Mouse (Mus musculus): ENCODE data around the gene Eef1akmt2. TPM values are rescaled to one million over a fixed set of nuclear protein-coding genes. Genes with fewer than 3 reads are reported as not detected.
A peak's percentile ranks its signal among the peaks of the same experiment; 100 is the strongest.

The Eef1akmt2 gene
- total RNA-seq, 2 experiments from 2014 or later: 36.0 to 36.2 TPM

DNA sequence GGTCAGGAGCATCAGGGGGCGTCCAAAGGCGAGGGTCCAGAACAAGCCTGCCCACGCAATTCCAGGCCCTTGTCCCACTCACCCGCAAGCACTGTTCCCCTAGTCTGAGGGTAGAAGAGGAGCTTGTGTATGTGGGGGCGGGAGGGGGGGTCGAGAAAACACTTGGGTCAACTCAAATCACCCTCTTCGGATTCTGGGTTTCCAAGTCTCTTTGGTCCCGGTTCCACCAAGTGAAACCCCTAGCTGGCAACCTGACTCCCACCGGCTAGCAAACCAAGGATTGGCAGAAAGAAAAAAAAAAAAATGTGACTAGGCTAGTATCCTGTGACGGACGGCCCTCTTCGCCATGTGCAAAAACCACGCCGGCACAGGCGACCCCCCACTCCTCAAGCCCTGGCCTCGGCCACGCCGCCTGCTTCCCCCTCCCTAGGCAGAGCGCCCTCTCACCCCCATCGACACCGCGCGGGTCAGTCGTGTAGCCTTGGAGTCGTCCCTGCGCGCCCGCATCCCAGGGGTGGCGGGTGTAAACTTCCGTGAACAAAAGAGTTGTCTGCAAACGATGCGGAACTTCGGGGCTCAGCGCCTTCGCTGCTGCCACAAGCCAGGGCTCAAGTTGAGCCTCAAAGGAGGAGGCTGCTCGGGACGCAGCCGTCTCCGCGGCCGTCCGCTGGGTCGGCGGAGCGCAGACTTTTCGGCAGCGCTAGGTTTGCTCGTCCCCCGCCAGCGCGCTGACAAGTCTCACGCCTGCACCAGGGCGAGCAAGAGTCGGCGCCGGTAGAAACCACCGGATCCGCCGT, 39.7 kb downstream of the Eef1akmt2 start:
- DNase-seq (ENCODE audit: low spot score in 2 of 2): no peak

GRCm38 (mm10) chr7:132811716-132812618, 40.5 kb downstream of the Eef1akmt2 start:
- DNase-seq (ENCODE audit: low spot score in 2 of 2): no peak

- peak; percentile 76 to 91 for DNase-seq (ENCODE audit: low spot score in 2 of 2)
Observed at GRCm38 (mm10) chr7:132810879-132811278, 41.6 kb downstream of the Eef1akmt2 start.

- no peak for DNase-seq (ENCODE audit: low spot score in 2 of 2)
Observed at GRCm38 (mm10) chr7:132810368-132810767, 42.1 kb downstream of the Eef1akmt2 start.

DNA sequence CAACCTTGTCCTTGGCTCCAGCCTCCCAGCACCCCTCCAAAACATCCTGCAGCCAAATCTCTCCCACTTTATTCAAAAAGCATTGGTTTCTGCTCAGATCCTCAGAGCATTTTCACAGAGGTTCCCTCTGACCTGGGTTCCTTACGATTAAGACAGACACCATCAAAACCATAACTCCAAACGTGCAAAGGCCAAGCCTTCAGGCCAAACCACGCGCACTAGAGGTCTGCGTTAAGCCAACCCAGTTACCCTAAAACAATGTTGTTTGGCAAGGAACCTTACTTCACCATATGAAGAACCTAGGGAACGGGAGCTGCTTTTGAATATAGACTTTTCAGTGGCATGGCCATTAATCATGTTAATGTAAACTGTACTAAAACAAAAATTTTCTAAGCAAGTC, 42.8 kb downstream of the Eef1akmt2 start:
- no peak for DNase-seq (ENCODE audit: low spot score in 2 of 2)

GRCm38 (mm10) chr7:132808841-132809682, 43.4 kb downstream of the Eef1akmt2 start:
- no peak for DNase-seq (ENCODE audit: low spot score in 2 of 2)

- DNase-seq (ENCODE audit: low spot score in 2 of 2): no peak
Observed at GRCm38 (mm10) chr7:132808051-132808796, 44.2 kb downstream of the Eef1akmt2 start.

- DNase-seq (ENCODE audit: low spot score in 2 of 2): no peak
Observed at GRCm38 (mm10) chr7:132806926-132807857, 45.3 kb downstream of the Eef1akmt2 start.

- DNase-seq (ENCODE audit: low spot score in 2 of 2): no peak
Observed at GRCm38 (mm10) chr7:132806286-132806685, 46.2 kb downstream of the Eef1akmt2 start.

DNA sequence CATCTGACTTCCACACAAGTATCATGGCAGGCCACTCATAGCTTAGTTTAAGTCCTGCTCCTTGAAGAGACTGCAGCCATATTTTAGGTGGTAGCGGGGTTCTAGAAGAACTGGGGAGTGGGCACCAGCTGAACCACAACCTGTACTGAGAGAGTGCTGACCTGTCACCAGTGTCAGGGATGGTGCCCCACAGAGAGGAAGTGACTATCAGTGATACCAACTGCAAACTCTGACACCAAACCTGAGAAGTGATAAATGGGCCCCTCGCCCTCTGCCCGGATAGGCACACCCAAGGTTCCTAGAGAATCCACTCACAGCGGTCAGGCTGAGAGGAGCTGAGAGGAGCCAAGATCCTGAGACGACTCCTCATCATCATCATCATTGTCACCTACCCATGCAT, 47.5 kb downstream of the Eef1akmt2 start:
- DNase-seq (ENCODE audit: low spot score in 2 of 2): no peak

DNA sequence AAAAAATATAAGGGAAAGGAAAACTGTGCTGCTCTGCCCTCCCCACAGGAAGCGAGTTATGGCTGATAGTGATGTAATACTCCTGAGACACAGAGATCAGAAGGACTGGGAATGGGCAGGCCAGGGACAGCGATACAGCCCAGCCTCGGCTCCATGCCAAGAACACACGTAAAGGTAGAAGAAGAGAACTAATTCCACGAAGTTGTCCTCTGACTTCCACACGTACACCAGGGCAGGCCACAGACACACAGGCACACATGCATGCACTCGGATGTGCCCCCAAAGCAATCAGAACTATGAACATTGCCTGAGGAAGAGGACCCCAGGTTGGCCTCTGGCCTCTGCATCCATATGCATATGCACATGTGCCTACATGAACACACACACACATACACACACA, 48.0 kb downstream of the Eef1akmt2 start:
- no peak for DNase-seq (ENCODE audit: low spot score in 2 of 2)

DNA sequence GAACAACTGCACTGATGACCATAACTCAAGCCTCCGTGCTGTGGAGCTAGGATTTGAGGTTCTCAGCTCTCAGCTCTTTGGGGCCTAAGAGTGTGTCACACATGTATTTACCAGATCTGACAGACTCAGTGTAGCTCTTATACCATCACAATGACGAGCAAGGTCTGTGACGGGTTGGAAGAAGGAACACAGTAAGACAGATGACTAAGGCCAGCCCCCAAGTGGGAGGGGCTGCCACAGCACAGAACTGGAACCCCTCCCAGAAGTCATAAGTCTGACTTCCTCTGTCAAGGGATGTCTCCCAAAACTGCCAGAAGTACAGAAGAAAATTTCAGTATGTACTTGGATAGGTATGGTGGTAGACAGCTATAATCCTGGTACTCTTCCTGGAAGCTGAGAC, 48.5 kb downstream of the Eef1akmt2 start:
- DNase-seq (ENCODE audit: low spot score in 2 of 2): no peak

GRCm38 (mm10) chr7:132803336-132803735, 49.1 kb downstream of the Eef1akmt2 start:
- DNase-seq (ENCODE audit: low spot score in 2 of 2): no peak

DNA sequence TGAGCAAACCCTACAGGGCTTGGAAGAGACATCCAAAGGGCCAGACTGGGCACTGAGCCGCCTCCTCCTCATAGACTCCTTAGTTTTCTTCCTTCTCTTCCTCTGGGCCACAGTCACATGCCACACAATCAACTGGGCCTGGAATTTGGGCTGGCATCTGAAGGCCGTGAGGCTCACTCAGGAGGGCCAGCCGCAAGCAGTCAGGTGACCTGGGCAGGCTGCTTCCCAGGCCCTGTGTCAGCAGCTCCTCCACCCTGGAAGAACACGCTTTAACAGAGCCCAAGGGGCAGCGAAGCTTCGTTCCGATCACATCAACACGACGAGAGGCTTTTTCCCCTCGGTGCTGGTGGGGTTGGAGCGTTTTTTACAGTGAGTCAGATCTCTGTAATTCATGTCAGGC, 49.8 kb downstream of the Eef1akmt2 start:
- DNase-seq (ENCODE audit: low spot score in 2 of 2): no peak

DNA sequence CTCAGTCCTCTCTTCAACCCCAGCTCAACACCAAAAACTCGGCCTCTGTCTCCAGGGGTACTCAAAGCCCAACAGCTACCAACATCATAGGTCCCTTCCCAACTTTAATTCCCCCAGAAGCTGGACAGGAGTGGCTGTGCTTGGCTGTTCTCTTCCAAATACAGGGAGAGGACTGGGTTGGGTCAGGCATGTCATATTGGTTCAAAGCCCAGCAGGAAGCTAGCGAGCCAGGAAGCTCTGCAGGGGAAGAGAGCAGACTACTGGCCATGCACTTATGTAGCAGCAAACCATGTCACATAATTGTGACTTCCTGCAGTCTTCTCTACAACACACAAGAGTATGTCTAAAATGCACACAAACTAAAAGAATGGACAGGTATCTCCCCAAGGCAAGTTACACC, 50.4 kb downstream of the Eef1akmt2 start:
- DNase-seq (ENCODE audit: low spot score in 2 of 2): no peak

GRCm38 (mm10) chr7:132801509-132801908, 51.0 kb downstream of the Eef1akmt2 start:
- DNase-seq (ENCODE audit: low spot score in 2 of 2): no peak

DNA sequence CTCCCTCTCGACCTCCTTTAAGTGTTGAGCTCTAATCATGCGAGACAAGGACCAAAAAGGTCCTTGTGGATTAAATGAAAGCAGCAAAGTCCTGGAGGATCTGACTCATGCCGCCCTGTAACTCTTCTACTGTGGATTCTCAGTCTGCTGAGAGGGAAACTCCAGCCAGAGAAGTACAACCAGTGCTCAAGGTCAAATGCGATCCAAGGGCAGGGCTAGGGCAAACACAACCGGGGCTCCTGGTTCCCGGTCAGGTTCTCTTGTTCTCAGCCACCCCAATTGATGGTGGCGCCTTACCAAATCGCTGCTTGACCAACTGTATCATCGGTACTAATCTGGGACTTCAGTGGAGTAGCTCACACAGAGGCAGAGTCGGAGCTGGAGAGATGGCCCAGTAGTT, 51.6 kb downstream of the Eef1akmt2 start:
- no peak for DNase-seq (ENCODE audit: low spot score in 2 of 2)

DNA sequence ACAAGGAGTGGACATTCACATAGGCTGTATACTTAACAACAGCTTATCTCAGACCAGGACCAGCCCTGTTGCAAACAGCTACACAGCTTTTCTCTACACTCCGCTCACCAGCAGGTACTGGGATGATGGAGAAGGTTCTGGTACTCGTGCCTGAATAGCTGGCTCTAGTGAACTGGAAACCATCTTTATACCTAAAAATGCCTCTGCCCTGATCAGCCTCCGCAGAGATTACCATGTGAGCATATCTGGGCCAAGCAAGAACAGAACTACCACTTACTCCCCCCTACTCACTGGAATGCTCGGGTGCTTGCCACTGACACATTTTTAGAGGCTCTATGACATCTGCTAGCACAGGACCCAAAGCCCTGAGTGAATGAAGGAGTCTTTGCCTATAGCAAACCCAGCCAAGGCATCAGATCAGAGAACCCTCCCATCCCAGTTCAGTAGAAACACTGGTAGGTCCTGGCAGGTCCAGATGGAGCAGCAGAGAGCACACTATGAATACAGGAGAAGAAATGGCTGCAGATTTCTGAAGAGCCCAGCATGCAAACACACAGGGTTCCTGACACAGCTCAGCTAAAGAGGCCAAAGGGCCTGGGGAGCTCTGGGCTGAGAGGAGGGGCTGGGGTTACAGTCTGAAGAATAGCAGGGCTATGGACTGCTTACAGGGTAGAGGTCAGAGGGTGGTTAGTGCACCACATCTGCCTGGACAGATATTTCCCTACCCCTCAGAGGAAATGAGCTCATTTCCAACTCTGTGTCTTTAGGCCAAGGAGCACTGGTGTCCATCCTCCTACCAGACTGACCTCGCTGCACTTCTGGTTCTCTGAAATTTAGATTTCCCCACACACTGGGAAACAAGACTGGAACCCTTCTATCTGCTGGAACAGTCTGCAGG, 53.1 kb downstream of the Eef1akmt2 start:
- peak in 1 of 2 experiments; percentile 2 for DNase-seq (ENCODE audit: low spot score in 2 of 2)

Data from adrenal gland, postnatal 4 days (tissue).